Mouse (Mus musculus): ENCODE measurements around the gene Gm20388. TPM values are rescaled to one million over a fixed set of nuclear protein-coding genes. Genes with fewer than 3 reads are reported as not detected.

Gene Gm20388
- polyA plus RNA-seq, 1 experiment from 2014 or later: 5.5 TPM

- peaks cover 14% of the 10 kb centered on the region for H3K4me1 ChIP-seq
- WGBS: 79% methylated on average over 2 of the region's 2 CpGs
- H3K27ac ChIP-seq: no peak overlapping the region
- H3K4me3 ChIP-seq: no peak overlapping the region
- H3K36me3 ChIP-seq (replicated peaks): peaks cover 14% of the 10 kb centered on the region
- no peak for DNase-seq (ENCODE audit: extremely low spot score, low spot score)
- no peaks in the 10 kb centered on the region for H3K9me3 ChIP-seq
- no peaks in the 10 kb centered on the region for H3K27me3 ChIP-seq (ENCODE audit: poor library complexity, severe bottlenecking)
These were observed 3081.7 kb downstream of the Gm20388 start for GRCm38 (mm10) chr8:122992296-122992695.

GRCm38 (mm10) chr8:122993031-122993430 lies 3082.4 kb downstream of the Gm20388 start:
- Histone ChIP-seq H3K4me1 (peaks cover 11% of the 10 kb centered on the region; the same call in 1 of the 2 replicates), H3K4me3 (no peak overlapping the region), H3K9me3 (no peaks in the 10 kb centered on the region), H3K36me3 (replicated peaks) (peaks cover 14% of the 10 kb centered on the region), H3K27ac (no peak overlapping the region), H3K27me3 (ENCODE audit: poor library complexity, severe bottlenecking) (no peaks in the 10 kb centered on the region)
- WGBS: 87% methylated on average over 3 of the region's 3 CpGs
- DNase-seq (ENCODE audit: extremely low spot score, low spot score): no peak

DNA sequence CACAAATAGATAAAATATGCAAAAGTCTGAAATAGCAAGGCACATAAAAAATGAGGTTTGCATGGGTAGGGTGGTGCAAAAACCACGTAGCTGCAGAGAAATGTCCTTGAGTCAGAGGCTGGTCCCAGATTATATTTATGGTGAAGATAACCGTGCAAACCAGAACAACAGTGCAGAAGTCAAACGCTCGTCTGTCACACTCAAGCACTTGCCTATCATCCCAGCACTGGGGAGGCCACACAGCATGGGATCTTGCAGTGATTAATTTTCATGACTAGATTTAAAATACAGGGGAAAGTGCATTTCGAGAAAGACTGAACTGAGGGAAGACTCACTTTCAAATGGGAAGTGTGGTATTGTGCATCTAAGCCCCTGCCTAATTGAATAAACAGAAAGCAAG lies 3083.1 kb downstream of the Gm20388 start:
- no peak for DNase-seq (ENCODE audit: extremely low spot score, low spot score)
- peaks cover 11% of the 10 kb centered on the region; the same call in 1 of the 2 replicates for H3K4me1 ChIP-seq
- H3K27ac ChIP-seq: no peak overlapping the region
- peaks cover 14% of the 10 kb centered on the region for H3K36me3 ChIP-seq (replicated peaks)
- 91% methylated on average over 5 of the region's 5 CpGs for WGBS
- H3K9me3 ChIP-seq: no peaks in the 10 kb centered on the region
- no peak overlapping the region for H3K4me3 ChIP-seq
- no peaks in the 10 kb centered on the region for H3K27me3 ChIP-seq (ENCODE audit: poor library complexity, severe bottlenecking)

DNA sequence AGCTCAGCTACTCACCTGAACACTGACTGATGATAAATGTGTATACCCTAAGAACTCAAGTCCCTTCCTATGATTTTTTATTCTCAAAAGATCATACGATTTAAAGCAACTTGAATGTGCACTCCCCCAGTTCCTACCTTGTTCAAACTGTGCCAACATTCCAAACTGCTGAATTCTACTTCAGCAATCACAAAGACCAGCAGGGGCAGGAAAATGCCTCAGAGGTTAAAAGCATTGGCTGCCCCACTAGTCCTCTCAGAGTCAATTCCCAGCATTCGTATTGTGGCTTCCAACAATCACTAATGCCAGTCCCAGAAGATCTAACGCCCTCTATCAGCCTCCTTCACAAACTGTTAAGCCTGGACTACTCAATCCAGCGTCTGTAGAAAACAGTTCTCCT lies 3087.3 kb downstream of the Gm20388 start:
- H3K4me3 ChIP-seq: no peak overlapping the region
- H3K27me3 ChIP-seq (ENCODE audit: poor library complexity, severe bottlenecking): no peaks in the 10 kb centered on the region
- peaks cover 22% of the 10 kb centered on the region for H3K4me1 ChIP-seq
- no peak overlapping the region for H3K27ac ChIP-seq
- no peak for DNase-seq (ENCODE audit: extremely low spot score, low spot score)
- H3K9me3 ChIP-seq: no peaks in the 10 kb centered on the region
- 85% methylated on average over 4 of the region's 4 CpGs for WGBS
- H3K36me3 ChIP-seq (replicated peaks): peaks cover 12% of the 10 kb centered on the region

- WGBS: 88% methylated on average over 2 of the region's 2 CpGs
- Histone ChIP-seq H3K4me3 (no peak overlapping the region), H3K27me3 (ENCODE audit: poor library complexity, severe bottlenecking) (no peaks in the 10 kb centered on the region), H3K27ac (no peak overlapping the region), H3K36me3 (replicated peaks) (peaks cover 12% of the 10 kb centered on the region), H3K4me1 (peaks cover 29% of the 10 kb centered on the region), H3K9me3 (no peaks in the 10 kb centered on the region)
- DNase-seq (ENCODE audit: extremely low spot score, low spot score): no peak
These were observed 3089.7 kb downstream of the Gm20388 start for GRCm38 (mm10) chr8:123000311-123000710.

- no peak overlapping the region for H3K4me3 ChIP-seq
- DNase-seq (ENCODE audit: extremely low spot score, low spot score): no peak
- H3K9me3 ChIP-seq: no peaks in the 10 kb centered on the region
- H3K36me3 ChIP-seq (replicated peaks): peaks cover 1% of the 10 kb centered on the region; the same call in 1 of the 2 replicates
- H3K27ac ChIP-seq: no peak overlapping the region
- 85% methylated on average over 14 of the region's 14 CpGs for WGBS
- peaks cover 37% of the 10 kb centered on the region for H3K4me1 ChIP-seq
- no peaks in the 10 kb centered on the region for H3K27me3 ChIP-seq (ENCODE audit: poor library complexity, severe bottlenecking)
These were observed 3093.6 kb downstream of the Gm20388 start for GRCm38 (mm10) chr8:123004033-123004922.

DNA sequence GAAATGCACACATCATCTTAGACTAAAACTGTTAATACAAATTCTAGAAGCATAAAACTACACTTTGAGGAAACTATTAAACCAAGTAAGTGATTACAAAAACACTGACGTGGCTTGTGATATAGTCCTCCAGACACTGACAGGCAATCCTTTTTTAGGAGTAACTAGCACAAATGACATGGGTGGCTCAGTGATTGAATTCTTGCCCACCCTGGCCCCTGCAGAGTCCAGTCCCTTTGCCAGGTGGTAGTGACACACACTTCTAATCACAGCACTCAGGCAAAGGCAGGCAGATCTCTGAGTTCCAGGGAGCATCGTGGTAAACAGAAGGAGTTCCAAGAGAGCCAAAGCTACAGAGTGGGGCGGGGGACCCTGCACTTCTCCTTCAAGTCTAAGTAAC lies 3094.7 kb downstream of the Gm20388 start:
- no peaks in the 10 kb centered on the region for H3K27me3 ChIP-seq (ENCODE audit: poor library complexity, severe bottlenecking)
- H3K4me1 ChIP-seq: peaks cover 37% of the 10 kb centered on the region
- no peak for DNase-seq (ENCODE audit: extremely low spot score, low spot score)
- no peak overlapping the region for H3K4me3 ChIP-seq
- no peaks in the 10 kb centered on the region for H3K9me3 ChIP-seq
- H3K27ac ChIP-seq: no peak overlapping the region
- H3K36me3 ChIP-seq (replicated peaks): peaks cover 10% of the 10 kb centered on the region
- 84% methylated on average over 3 of the region's 3 CpGs for WGBS

DNA sequence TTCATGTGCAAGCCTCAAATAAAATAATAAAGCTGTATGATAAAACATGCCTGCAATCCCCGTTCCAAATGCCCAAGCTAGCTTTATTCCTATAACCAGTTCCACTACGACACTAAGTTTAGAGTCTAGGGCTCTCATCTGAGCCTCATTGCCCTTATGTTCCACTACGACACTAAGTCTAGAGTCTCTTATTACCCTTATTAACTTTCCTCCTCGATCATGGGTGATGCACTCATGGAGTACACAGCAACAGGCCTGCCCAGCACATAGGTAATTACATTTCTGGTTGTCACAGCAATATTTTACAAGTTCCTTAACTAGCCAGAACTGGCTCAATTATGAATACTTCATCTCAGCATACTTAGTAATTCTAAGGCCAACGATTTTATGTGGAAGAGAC lies 3095.2 kb downstream of the Gm20388 start:
- Histone ChIP-seq H3K4me1 (peaks cover 36% of the 10 kb centered on the region), H3K9me3 (no peaks in the 10 kb centered on the region), H3K27me3 (ENCODE audit: poor library complexity, severe bottlenecking) (no peaks in the 10 kb centered on the region), H3K4me3 (no peak overlapping the region), H3K36me3 (replicated peaks) (peaks cover 11% of the 10 kb centered on the region), H3K27ac (no peak overlapping the region)
- DNase-seq (ENCODE audit: extremely low spot score, low spot score): no peak
- WGBS: 93% methylated on average over 5 of the region's 5 CpGs

- Histone ChIP-seq H3K9me3 (no peaks in the 10 kb centered on the region), H3K4me3 (no peak overlapping the region), H3K36me3 (replicated peaks) (peaks cover 32% of the 10 kb centered on the region), H3K27me3 (ENCODE audit: poor library complexity, severe bottlenecking) (no peaks in the 10 kb centered on the region), H3K27ac (no peak overlapping the region), H3K4me1 (peaks cover 3% of the 10 kb centered on the region; the same call in 1 of the 2 replicates)
- DNase-seq (ENCODE audit: extremely low spot score, low spot score): no peak
These were observed 3100.7 kb downstream of the Gm20388 start for GRCm38 (mm10) chr8:123011321-123011720.

DNA sequence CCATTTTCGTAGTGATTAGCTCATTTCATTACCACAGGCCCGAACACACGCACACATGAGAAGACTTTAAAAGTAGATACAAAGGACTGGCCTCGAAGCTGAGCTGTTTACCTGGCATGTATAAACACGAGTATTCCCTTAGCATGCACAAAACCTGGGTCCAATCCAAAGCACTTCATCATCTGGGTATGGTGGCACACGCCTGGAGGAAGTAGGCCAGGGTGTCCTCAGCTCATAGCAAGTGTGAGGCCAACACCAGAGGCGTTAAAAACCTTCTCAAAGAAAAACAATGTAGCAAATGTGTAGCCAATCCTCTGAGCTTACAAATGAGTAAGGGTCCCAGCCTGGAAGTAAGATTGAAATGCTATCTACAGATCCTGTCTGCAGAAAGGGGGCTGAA lies 3103.8 kb downstream of the Gm20388 start:
- H3K27me3 ChIP-seq (ENCODE audit: poor library complexity, severe bottlenecking): no peaks in the 10 kb centered on the region
- no peak for DNase-seq (ENCODE audit: extremely low spot score, low spot score)
- no peak overlapping the region for H3K4me3 ChIP-seq
- whole genome bisulfite sequencing: 91% methylated on average over 7 of the region's 7 CpGs
- H3K36me3 ChIP-seq (replicated peaks): peaks cover 37% of the 10 kb centered on the region
- H3K9me3 ChIP-seq: no peaks in the 10 kb centered on the region
- peaks cover 10% of the 10 kb centered on the region for H3K4me1 ChIP-seq
- no peak overlapping the region for H3K27ac ChIP-seq

DNA sequence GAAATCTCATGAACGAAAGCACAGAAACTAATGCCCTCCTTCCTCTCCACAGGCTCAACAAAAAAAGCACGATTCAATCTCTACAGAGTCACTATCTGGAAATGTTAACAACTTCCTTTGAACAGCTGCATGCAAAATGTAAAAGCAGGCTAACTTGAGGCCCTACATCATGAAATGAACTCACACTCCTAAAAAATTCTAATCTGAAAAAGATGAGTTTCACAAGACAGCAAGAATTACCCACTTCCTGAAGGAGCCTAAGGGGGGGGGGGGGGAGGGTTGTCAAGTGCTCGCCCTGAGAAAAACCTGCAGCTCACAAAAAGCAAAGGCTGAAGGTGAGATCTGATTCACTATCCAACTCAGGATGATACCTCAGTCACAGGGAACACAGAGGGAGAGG lies 3104.4 kb downstream of the Gm20388 start:
- Histone ChIP-seq H3K36me3 (replicated peaks) (peaks cover 30% of the 10 kb centered on the region), H3K27ac (no peak overlapping the region), H3K4me1 (peaks cover 10% of the 10 kb centered on the region), H3K4me3 (no peak overlapping the region), H3K9me3 (no peaks in the 10 kb centered on the region), H3K27me3 (ENCODE audit: poor library complexity, severe bottlenecking) (no peaks in the 10 kb centered on the region)
- no peak for DNase-seq (ENCODE audit: extremely low spot score, low spot score)
- WGBS: 91% methylated on average over 3 of the region's 3 CpGs

GRCm38 (mm10) chr8:123017143-123017542 lies 3106.5 kb downstream of the Gm20388 start:
- WGBS: 96% methylated on average over 4 of the region's 4 CpGs
- no peak overlapping the region for H3K4me3 ChIP-seq
- peaks cover 27% of the 10 kb centered on the region for H3K36me3 ChIP-seq (replicated peaks)
- no peaks in the 10 kb centered on the region for H3K27me3 ChIP-seq (ENCODE audit: poor library complexity, severe bottlenecking)
- H3K4me1 ChIP-seq: peaks cover 18% of the 10 kb centered on the region
- H3K27ac ChIP-seq: no peak overlapping the region
- DNase-seq (ENCODE audit: extremely low spot score, low spot score): no peak
- no peaks in the 10 kb centered on the region for H3K9me3 ChIP-seq

DNA sequence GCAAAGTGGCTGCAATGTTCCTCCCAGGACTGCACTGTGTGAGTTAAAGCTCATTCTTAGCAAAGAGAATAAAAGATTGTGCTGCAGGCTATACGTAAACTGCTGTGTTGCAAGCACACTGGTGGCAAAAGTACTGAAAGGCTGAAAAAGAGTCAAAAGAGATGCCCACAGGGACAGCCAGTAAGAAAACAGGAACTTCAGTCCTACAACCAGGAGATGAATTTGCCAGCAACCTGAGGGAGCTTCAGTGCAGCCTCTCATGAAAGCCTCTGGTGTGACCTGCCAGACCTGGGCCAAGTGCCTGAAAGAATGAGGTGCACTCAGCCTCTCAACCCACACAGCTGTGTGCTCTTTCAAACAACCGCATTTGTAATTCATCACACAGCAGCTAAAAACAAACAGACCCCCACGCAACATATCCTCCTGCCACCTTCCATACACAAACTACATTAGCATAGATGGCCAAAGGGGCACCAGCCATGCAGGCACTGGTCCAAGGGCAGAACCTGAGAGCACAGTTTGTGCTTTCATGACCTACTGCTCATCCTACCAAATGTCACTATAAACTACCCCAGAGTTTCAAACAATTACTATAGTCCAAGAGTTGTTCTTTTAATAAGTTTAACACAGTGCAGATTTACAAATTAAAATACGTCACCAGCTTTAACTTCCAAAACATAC lies 3108.0 kb downstream of the Gm20388 start:
- H3K27me3 ChIP-seq (ENCODE audit: poor library complexity, severe bottlenecking): no peaks in the 10 kb centered on the region
- H3K4me3 ChIP-seq: no peak overlapping the region
- 89% methylated on average over 4 of the region's 4 CpGs for WGBS
- H3K36me3 ChIP-seq (replicated peaks): peaks cover 19% of the 10 kb centered on the region
- no peak for DNase-seq (ENCODE audit: extremely low spot score, low spot score)
- H3K9me3 ChIP-seq: no peaks in the 10 kb centered on the region
- H3K27ac ChIP-seq: no peak overlapping the region
- H3K4me1 ChIP-seq: peaks cover 18% of the 10 kb centered on the region
